Mouse (Mus musculus): ENCODE measurements around the gene Tmem98. TPM values are rescaled to one million over a fixed set of nuclear protein-coding genes. Genes with fewer than 3 reads are reported as not detected.
A peak's percentile ranks its signal among the peaks of the same experiment; 100 is the strongest.

Gene Tmem98
- polyA plus RNA-seq, 1 experiment from 2014 or later: 39.9 TPM

DNA sequence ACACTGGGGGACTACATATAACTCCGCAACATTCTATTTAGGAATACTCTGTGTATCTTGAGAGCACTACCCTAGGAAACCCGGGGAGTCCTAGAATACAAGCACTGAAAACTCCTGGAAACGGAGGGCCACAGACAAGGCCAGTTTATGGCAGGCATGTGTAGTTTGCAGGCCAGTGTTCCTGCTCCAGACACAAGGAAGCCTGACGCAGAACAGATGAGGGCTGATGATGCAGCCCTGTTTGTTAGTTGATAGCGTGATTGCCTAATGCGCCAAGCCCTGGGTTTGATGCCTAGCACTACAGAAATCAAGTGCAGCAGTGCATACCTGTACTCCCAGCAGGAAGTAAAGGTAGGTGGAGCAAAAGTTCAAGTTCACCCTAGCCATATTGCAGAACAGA is 31.8 kb upstream of the Tmem98 start:
- Histone ChIP-seq H3K36me3 (no peaks in the 10 kb centered on the region), H3K9me3 (no peaks in the 10 kb centered on the region), H3K4me2 (replicated peaks) (no peak overlapping the region), H3K27ac (replicated peaks) (no peak overlapping the region), H3K9ac (replicated peaks) (no peak overlapping the region), H3K27me3 (no peaks in the 10 kb centered on the region), H3K4me3 (no peak overlapping the region), H3K4me1 (peaks cover 12% of the 10 kb centered on the region)
- no peak for ATAC-seq (replicated peaks)
- 69% methylated on average over 6 of the region's 6 CpGs for WGBS

DNA sequence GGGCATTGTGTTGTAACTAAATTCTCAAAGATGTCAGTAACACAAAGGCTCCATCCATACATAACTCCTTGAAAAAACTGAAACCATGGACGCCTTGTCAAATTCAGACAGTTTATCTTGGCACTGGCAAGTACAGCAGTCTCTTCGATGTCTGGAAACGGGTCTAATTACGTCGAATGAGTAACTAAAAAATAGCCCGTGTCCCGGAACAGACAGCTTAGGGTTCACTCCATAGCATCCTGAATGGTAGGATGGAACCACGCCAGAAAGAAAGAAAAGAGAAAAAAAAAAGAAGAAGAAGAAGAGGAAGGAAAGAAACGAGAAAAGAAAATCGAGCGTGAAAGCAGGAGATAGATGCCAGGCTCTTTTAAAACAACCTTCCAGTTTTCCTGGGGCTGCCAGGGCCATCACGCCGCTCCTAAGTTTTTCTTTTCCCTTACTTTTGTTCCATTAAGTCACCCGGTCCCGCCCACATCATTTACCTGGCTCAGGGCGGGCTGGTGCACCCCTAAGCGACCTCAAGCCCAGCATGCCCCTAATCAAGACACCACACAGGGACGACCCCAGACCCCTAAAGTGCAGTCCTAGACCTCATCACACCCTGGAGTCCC is 31.0 kb upstream of the Tmem98 start:
- Histone ChIP-seq H3K9ac (replicated peaks) (peak overlapping the region; percentile 56), H3K36me3 (no peaks in the 10 kb centered on the region), H3K9me3 (no peaks in the 10 kb centered on the region), H3K4me2 (replicated peaks) (peak overlapping the region; percentile 85), H3K4me1 (peaks cover 12% of the 10 kb centered on the region), H3K27ac (replicated peaks) (no peak overlapping the region), H3K27me3 (no peaks in the 10 kb centered on the region), H3K4me3 (peak overlapping the region; percentile 56)
- 2% methylated on average over 18 of the region's 18 CpGs for WGBS
- ATAC-seq (replicated peaks): no peak

DNA sequence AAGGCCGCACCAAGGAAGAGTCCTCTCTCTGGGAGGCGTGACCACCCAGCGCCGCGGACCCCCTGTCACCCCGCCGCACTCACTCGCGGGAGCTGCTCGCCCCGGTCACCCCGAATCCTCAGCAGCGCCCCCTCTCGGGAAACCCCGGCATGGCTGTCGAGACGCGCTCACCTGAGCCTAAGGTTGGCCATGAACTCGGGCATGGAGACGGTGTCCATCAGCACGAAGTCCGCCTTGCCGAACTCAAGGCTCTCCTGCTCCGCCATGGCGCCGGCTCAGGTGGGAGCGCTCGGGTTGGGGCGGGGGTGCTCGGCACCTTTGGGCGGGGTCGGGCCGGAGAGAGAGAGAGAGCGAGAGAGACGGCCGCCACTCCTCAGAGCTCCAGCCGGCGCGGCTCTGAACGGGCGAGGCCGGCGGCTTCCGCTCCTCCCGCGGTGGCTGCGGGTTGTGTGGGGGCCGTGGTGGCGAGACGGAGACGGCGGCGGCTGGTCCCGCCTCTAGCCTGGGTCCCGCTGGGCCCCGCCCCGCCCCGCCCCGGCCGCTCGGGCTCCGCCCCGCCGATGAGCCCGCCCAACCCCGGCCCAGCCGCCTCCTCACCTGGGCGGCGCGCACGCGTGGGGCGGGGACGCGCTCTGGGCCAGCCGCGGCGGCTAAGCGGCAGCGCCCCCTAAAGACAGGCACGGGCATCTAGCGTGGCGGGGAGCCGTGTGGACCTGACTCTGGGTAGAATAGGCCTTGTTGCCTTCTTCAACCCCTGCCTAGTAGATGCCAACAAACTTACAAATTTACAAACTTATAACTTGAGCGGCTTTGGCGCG is 30.2 kb upstream of the Tmem98 start, which contains the start of gene Myo1d:
Gene Myo1d, minus strand, starts transcription at position 499 of the 818 bp plus-strand sequence.
- H3K9ac ChIP-seq (replicated peaks): peak within 1 kb of the TSS; percentile 56
- H3K27me3 ChIP-seq: no peaks in the 10 kb centered on the region
- H3K27ac ChIP-seq (replicated peaks): no peak within 1 kb of the TSS
- peak; percentile 93 for ATAC-seq (replicated peaks)
- WGBS: under 1% methylated on average over 80 of the region's 87 CpGs
- H3K36me3 ChIP-seq: no peaks in the 10 kb centered on the region
- H3K4me1 ChIP-seq: peaks cover 12% of the 10 kb centered on the region
- peak within 1 kb of the TSS; percentile 56 for H3K4me3 ChIP-seq
- no peaks in the 10 kb centered on the region for H3K9me3 ChIP-seq
- peak within 1 kb of the TSS; percentile 85 for H3K4me2 ChIP-seq (replicated peaks)

DNA sequence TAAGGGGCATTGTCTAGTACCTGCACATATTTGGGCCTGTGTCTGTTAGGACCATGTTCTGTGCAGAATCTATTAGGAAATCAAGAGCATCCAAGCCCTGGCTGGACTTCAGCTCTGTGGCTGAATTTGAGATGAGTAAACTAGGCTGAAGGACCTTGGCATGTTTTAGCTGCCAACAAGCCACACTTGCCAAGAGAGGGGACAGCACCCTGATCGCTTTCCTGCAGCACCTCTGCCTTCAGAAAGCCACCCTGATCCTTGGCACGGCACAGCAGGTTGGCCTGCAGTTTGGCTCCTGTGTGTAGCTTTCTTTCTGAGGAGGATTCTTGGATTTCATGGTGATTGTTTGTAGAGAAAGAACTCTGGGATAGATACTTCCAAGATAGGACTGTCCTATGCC is 28.4 kb upstream of the Tmem98 start:
- no peak for ATAC-seq (replicated peaks)
- Histone ChIP-seq H3K9ac (replicated peaks) (no peak overlapping the region), H3K27ac (replicated peaks) (no peak overlapping the region), H3K36me3 (no peaks in the 10 kb centered on the region), H3K9me3 (no peaks in the 10 kb centered on the region), H3K4me1 (peaks cover 12% of the 10 kb centered on the region), H3K4me3 (no peak overlapping the region), H3K27me3 (no peaks in the 10 kb centered on the region), H3K4me2 (replicated peaks) (no peak overlapping the region)
- 87% methylated on average over 2 of the region's 2 CpGs for WGBS

DNA sequence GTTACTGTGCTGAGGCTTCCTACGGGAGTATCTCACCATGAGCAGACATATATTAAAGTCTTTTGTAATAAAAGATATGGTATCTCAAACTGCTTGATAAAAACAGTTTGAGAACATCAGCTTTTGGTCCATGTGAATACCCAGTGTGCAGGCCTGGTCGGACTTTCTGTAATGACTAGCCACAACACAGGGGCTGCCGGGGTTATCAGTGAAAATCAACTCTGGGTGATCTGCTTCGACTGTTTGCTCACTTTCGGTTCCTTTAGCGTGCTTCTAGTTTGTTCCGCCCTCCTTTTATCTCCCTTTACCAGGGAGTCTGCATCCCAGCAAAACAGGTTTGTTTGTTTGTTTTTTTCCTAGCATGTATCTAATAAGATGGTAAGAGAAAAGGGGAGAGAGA is 26.5 kb upstream of the Tmem98 start:
- WGBS: 86% methylated on average over 7 of the region's 7 CpGs

DNA sequence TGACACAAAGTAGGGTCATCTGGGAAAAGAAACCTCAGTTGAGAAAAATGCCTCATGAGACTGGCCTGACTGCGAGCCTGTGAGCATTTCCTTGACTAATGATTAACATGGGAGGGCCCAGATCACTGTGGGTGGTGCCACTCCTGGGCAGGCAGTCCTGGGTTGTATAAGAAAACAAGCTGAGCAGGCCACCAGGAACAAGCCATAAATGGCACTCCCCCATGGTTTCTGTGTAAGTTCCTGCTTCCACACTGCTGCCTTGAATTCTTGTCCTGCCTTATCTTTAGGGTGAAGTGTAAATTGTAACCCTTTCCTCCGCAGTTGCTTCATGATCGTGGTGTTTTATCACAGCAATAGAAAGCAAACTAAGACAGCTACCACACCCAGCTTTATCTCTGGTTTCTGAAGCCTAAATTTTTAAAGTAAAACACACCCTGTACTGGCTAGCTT is 25.7 kb upstream of the Tmem98 start:
- 66% methylated on average over 3 of the region's 3 CpGs for WGBS
- Histone ChIP-seq H3K27me3 (no peaks in the 10 kb centered on the region), H3K9ac (replicated peaks) (no peak overlapping the region), H3K4me3 (no peak overlapping the region), H3K9me3 (no peaks in the 10 kb centered on the region), H3K36me3 (no peaks in the 10 kb centered on the region), H3K27ac (replicated peaks) (no peak overlapping the region), H3K4me2 (replicated peaks) (no peak overlapping the region), H3K4me1 (peaks cover 5% of the 10 kb centered on the region)
- ATAC-seq (replicated peaks): no peak

More for the DNA sequence above, 26.5 kb upstream of the Tmem98 start:
- no peak overlapping the region for H3K9ac ChIP-seq (replicated peaks)
- H3K27me3 ChIP-seq: no peaks in the 10 kb centered on the region
- ATAC-seq (replicated peaks): no peak
- H3K27ac ChIP-seq (replicated peaks): no peak overlapping the region
- no peaks in the 10 kb centered on the region for H3K9me3 ChIP-seq
- H3K4me2 ChIP-seq (replicated peaks): no peak overlapping the region
- H3K36me3 ChIP-seq: no peaks in the 10 kb centered on the region
- H3K4me1 ChIP-seq: peaks cover 12% of the 10 kb centered on the region
- no peak overlapping the region for H3K4me3 ChIP-seq

DNA sequence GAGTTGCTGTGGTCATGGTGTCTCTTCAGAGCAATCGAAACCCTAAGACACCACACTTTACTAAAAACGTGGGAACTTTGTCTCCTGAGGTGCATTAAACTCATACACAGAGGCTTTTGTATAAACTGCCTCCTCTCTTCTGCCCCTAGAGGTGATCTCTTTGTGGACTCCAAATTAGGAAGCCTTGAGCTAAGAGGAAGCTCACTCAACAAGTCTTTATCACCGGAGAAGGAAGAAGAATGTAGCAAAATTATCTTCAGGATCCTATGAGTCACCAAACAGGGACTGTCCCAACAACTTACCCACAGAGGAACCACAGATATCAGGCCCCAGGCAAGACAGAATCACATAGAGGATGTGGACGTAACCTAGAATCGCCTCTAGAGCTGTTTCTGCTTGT is 24.3 kb upstream of the Tmem98 start:
- H3K9me3 ChIP-seq: no peaks in the 10 kb centered on the region
- ATAC-seq (replicated peaks): no peak
- H3K27me3 ChIP-seq: no peaks in the 10 kb centered on the region
- 84% methylated on average over 5 of the region's 5 CpGs for WGBS
- no peak overlapping the region for H3K9ac ChIP-seq (replicated peaks)
- H3K36me3 ChIP-seq: no peaks in the 10 kb centered on the region
- no peak overlapping the region for H3K27ac ChIP-seq (replicated peaks)
- no peaks in the 10 kb centered on the region for H3K4me1 ChIP-seq
- H3K4me2 ChIP-seq (replicated peaks): no peak overlapping the region
- no peak overlapping the region for H3K4me3 ChIP-seq

DNA sequence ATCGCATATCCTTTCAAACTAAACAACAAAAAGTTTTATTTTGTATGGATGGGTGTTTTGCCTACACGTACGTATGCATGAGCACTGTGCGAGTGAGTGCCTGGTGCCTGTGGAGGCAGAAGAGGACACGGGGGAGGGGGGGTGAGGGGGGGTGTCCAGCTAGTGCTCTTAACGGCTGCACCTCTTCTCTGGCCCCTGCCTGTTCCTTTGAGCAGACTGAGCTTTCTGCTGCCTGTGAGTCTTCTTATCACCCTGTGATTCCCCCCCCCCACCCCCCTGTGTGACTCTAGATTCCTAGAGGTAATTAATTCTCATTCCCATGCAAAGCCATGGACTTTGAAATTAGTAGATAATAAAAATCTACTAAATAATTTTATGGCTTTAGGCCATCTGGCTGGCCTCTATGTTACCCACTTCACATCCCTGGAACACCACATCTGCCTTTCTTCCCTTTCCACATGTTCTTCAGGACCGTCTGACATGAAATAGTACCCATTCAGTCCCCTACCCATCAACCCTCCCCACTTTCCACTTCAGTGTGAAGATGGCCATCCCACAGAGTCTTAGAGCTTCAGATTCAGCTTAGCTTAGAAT is 20.2 kb upstream of the Tmem98 start:
- no peak overlapping the region for H3K4me2 ChIP-seq (replicated peaks)
- no peak overlapping the region for H3K27ac ChIP-seq (replicated peaks)
- no peak overlapping the region for H3K9ac ChIP-seq (replicated peaks)
- H3K9me3 ChIP-seq: no peaks in the 10 kb centered on the region
- no peaks in the 10 kb centered on the region for H3K36me3 ChIP-seq
- 71% methylated on average over 7 of the region's 7 CpGs for whole genome bisulfite sequencing
- no peaks in the 10 kb centered on the region for H3K27me3 ChIP-seq
- no peaks in the 10 kb centered on the region for H3K4me1 ChIP-seq
- ATAC-seq (replicated peaks): no peak
- H3K4me3 ChIP-seq: no peak overlapping the region

DNA sequence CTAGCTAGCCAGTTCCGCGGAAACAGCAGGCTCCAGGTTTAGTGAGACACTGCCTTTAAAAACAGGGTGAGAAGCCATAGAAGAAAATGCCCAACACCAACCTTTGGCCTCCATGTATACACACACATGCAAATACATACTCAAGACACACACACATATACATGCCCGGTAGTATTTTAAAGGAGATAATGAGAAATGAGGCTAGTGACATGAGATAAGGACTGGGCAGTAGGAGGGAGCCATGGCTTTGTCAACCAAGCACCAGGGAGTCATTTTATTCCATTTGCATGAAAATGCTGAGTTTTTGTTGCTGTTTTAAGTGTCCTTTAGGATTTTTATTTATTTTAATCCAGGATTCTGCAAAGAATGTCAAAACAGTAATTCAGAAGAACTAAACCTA is 19.6 kb upstream of the Tmem98 start:
- Histone ChIP-seq H3K27ac (replicated peaks) (no peak overlapping the region), H3K4me1 (no peaks in the 10 kb centered on the region), H3K4me3 (no peak overlapping the region), H3K36me3 (no peaks in the 10 kb centered on the region), H3K9me3 (no peaks in the 10 kb centered on the region), H3K9ac (replicated peaks) (no peak overlapping the region), H3K27me3 (no peaks in the 10 kb centered on the region), H3K4me2 (replicated peaks) (no peak overlapping the region)
- no peak for ATAC-seq (replicated peaks)
- 59% methylated on average over 3 of the region's 3 CpGs for WGBS

DNA sequence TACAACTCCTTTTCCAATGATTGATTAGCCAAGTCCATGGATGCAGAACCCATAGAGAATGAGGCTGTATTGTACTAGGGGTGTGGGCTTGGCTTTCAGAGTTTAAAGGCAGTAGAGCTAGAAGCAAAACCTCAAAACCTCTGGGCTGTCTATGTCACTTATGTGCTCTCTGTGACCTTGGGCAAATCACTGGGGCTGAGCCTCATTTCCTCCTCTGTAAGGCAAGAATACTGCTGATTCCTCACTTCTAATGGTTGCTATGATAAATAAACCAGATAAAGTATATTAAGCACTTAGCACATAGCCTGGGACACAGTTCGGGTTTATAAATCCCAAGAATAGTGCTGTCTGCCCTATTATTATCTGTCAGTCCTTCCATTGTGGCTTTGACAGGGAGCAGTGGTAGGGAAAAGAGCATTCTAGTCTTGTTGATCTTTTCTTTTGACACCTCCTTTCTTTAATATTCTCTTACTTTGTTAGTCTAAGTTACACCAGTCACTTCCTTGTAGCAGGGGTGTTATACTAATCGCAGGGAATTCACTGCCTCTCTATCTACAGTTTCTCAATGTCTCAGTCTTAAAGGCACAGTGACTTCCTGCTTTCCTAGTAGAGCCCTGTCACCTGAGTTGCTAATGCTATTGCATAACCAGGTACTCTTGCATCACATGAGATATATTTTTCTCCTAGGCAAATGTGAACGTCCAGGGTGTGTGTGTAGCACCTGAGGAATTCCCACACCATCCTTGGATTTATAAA is 18.1 kb upstream of the Tmem98 start:
- H3K27ac ChIP-seq (replicated peaks): no peak overlapping the region
- no peaks in the 10 kb centered on the region for H3K9me3 ChIP-seq
- H3K4me1 ChIP-seq: no peaks in the 10 kb centered on the region
- no peak overlapping the region for H3K4me3 ChIP-seq
- H3K27me3 ChIP-seq: no peaks in the 10 kb centered on the region
- no peak overlapping the region for H3K4me2 ChIP-seq (replicated peaks)
- no peaks in the 10 kb centered on the region for H3K36me3 ChIP-seq
- ATAC-seq (replicated peaks): no peak
- WGBS: 71% methylated on average over 3 of the region's 3 CpGs
- no peak overlapping the region for H3K9ac ChIP-seq (replicated peaks)

DNA sequence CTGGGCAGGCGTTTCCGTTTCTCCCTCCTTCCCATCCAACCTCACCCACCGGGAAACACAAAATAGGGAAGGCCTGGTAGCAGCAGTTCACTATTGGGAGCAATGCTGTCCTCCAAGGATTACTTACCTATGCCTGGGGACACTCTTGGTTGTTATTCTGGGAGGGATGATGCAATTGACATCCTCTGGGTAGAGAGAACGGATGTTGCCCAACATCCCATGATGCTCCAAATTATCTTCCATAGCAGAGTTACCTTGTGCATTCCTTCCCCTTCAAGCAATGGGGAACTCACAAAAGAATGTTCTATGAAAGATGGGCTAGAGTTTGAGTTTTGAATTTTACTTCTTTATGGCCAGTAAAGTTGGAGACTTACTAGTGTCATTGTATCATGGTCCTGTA is 16.6 kb upstream of the Tmem98 start:
- no peak overlapping the region for H3K9ac ChIP-seq (replicated peaks)
- ATAC-seq (replicated peaks): no peak

DNA sequence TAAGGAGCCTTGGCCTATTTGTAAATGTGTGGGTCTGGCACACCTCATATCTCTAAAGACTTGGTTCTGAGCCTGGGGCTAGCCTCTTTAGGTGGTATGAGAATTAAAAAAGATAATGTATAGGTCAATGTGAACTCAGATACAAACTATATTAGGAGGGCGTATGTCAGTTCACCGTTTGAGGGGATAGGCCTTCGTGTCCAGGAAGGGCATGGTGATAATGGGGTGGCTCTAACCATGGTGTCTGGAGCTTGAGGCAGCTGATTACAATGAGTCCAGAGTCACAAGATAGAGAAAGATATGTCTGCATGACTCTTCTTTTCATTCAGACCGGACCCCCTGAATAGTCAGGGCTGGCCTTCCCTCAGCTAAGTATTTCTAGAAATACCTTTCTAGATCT is 15.7 kb upstream of the Tmem98 start:
- Histone ChIP-seq H3K36me3 (no peaks in the 10 kb centered on the region), H3K4me3 (no peak overlapping the region), H3K27me3 (no peaks in the 10 kb centered on the region), H3K9ac (replicated peaks) (no peak overlapping the region), H3K27ac (replicated peaks) (no peak overlapping the region), H3K9me3 (no peaks in the 10 kb centered on the region), H3K4me2 (replicated peaks) (no peak overlapping the region), H3K4me1 (no peaks in the 10 kb centered on the region)
- no peak for ATAC-seq (replicated peaks)
- WGBS: 91% methylated on average over 4 of the region's 4 CpGs

More for the DNA sequence above, 16.6 kb upstream of the Tmem98 start:
- Histone ChIP-seq H3K27me3 (no peaks in the 10 kb centered on the region), H3K9me3 (no peaks in the 10 kb centered on the region), H3K4me1 (no peaks in the 10 kb centered on the region), H3K36me3 (no peaks in the 10 kb centered on the region), H3K27ac (replicated peaks) (no peak overlapping the region), H3K4me2 (replicated peaks) (no peak overlapping the region), H3K4me3 (no peak overlapping the region)
- 91% methylated on average over 4 of the region's 4 CpGs for WGBS
